Mouse (Mus musculus) cerebellum, adult 2 months (tissue): Measurements from ENCODE around the gene Cnot10.

Source experiments
- CTCF ChIP-seq: fragments of 200-500 bp; IDR thresholded peaks from 2 replicates; pipeline ENCODE4 v1.5.1; 2011; ENCODE audit warnings: low read depth, mild to moderate bottlenecking, control low read depth, low read length, moderate library complexity, borderline replicate concordance; ENCODE audit not compliant: insufficient read depth
- POLR2A ChIP-seq: fragments of 200-500 bp; IDR thresholded peaks from 2 replicates; pipeline ENCODE4 v1.6.1; 2011; ENCODE audit warnings: low read length, control low read depth, borderline replicate concordance; ENCODE audit not compliant: insufficient read depth

DNA sequence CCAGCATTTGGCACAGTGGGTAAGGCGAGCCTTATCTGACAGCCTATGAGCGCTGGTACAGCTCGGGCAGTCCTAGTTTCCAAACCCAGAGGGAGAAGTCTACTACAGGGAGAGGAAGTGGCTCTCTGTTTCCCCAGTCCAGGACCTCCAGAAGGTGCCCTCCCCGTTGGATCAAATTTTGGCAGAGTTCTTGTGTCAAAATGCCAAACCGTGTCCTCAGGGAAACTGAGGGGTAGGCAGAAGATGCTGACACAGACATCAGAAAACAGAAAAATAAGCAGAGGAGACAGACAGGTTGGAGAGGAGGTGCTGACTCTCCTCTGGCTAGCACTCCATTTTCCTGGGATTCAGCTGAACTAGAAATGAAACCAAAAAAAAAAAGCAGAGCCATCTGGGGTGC is 40.0 kb upstream of the Cnot10 start:
- peak; percentile 42; the same call in 1 of the 2 replicates for TF ChIP-seq POLR2A
- TF ChIP-seq CTCF = no peak
